23 mouse cellular contexts compared by ENCODE assay signal in genomic region chr1:38228806-38229205, GRCm38 (mm10).
DNase-seq lines count a peak whose midpoint lies in the region; ATAC-seq and TF ChIP-seq lines count a peak whose summit lies in the region.
"Had no signal": no experiment of that assay in that cellular context is flagged by ENCODE, and none has a peak within 500 bp of the region (broad histone marks: within the 10 kb centered on the region; RNA-seq: fewer than 3 reads in every experiment).

No protein-coding gene starts in this region.

- DNase-seq in kidney, postnatal 0 days (ENCODE audit: low spot score), result peak; percentile 49
- no peak for DNase-seq in kidney, postnatal 36 days
- peak; percentile 34 for DNase-seq in lung, embryonic 14.5 days
- no peak for DNase-seq in lung, postnatal 10 days
- no peak for DNase-seq in cerebellum, adult 9-10 months
- DNase-seq: adrenal gland, adult 8-10 months; adrenal gland, postnatal 14 days; adrenal gland, postnatal 36 days; cerebellum, adult 11-12 months; cerebellum, adult 2 months; cerebellum, adult 9-11 months; cerebellum, postnatal 14 days; cerebellum, postnatal 36 days; embryo, embryonic 11 days; forebrain, postnatal 0 days had no signal

- no peak overlapping the region for H3K27ac ChIP-seq in kidney, postnatal 0 days
- H3K27ac ChIP-seq in lung, embryonic 14.5 days (ENCODE audit: low read depth), result no peak overlapping the region
- H3K27ac ChIP-seq in embryonic fibroblast, embryonic 13.5 days (ENCODE audit: insufficient read depth, low read length), result peak overlapping the region; percentile 31; the same call in 1 of the 2 replicates
- H3K27ac ChIP-seq in forebrain, embryonic 13.5 days, result no peak overlapping the region
- H3K27ac ChIP-seq: embryonic facial prominence, embryonic 15.5 days; forebrain, embryonic 12.5 days; forebrain, embryonic 15.5 days had no signal

- ATAC-seq in kidney, postnatal 0 days (replicated peaks; ENCODE audit: low FRiP score, low read depth), result no peak
- no peak for ATAC-seq in lung, embryonic 14.5 days (ENCODE audit: insufficient read depth)
- no peak for ATAC-seq in forebrain, embryonic 13.5 days
- ATAC-seq: activated CD4-positive, CD25-positive, alpha-beta regulatory T cell, adult 4 months; forebrain, embryonic 15.5 days; forebrain, postnatal 0 days; Patski had no signal

- no peak overlapping the region for H3K9ac ChIP-seq in kidney, postnatal 0 days (ENCODE audit: low read depth, low read length)
- H3K9ac ChIP-seq in lung, embryonic 14.5 days, result no peak overlapping the region
- no peak overlapping the region for H3K9ac ChIP-seq in forebrain, embryonic 13.5 days
- H3K9ac ChIP-seq: embryonic facial prominence, embryonic 13.5 days; embryonic facial prominence, embryonic 15.5 days; forebrain, embryonic 12.5 days; forebrain, embryonic 15.5 days; forebrain, postnatal 0 days had no signal

- no peak for TF ChIP-seq CTCF in kidney, postnatal 0 days (IDR thresholded peaks at IDR 0.05; ENCODE audit: low read depth)
- no peak for TF ChIP-seq CTCF in lung, embryonic 14.5 days (IDR thresholded peaks at IDR 0.05; ENCODE audit: low read depth)
- no peak for TF ChIP-seq CTCF in embryonic fibroblast, embryonic 13.5 days (IDR thresholded peaks at IDR 0.05; ENCODE audit: borderline replicate concordance, insufficient read depth, low read length)

- no peaks in the 10 kb centered on the region for H3K27me3 ChIP-seq in kidney, postnatal 0 days (ENCODE audit: insufficient read depth, low read length)
- H3K27me3 ChIP-seq in lung, embryonic 14.5 days (ENCODE audit: insufficient read depth, low read length), result no peaks in the 10 kb centered on the region
- H3K27me3 ChIP-seq in forebrain, embryonic 13.5 days, result no peaks in the 10 kb centered on the region
- H3K27me3 ChIP-seq: embryonic facial prominence, embryonic 13.5 days; embryonic facial prominence, embryonic 15.5 days; forebrain, embryonic 12.5 days; forebrain, embryonic 15.5 days; Patski had no signal

- no peaks in the 10 kb centered on the region for H3K9me3 ChIP-seq in kidney, postnatal 0 days (replicated peaks; ENCODE audit: low read length)
- H3K9me3 ChIP-seq in lung, embryonic 14.5 days (ENCODE audit: low read depth, low read length), result peaks cover 21% of the 10 kb centered on the region; the same call in 1 of the 2 replicates
- peaks cover 38% of the 10 kb centered on the region for H3K9me3 ChIP-seq in forebrain, embryonic 13.5 days (replicated peaks)

- no peak for TF ChIP-seq POLR2A in embryonic fibroblast, embryonic 13.5 days (IDR thresholded peaks at IDR 0.05; ENCODE audit: low read depth, low read length)

- no peaks in the 10 kb centered on the region for H3K36me3 ChIP-seq in kidney, postnatal 0 days (ENCODE audit: insufficient read depth, low read length)
- no peaks in the 10 kb centered on the region for H3K36me3 ChIP-seq in lung, embryonic 14.5 days (ENCODE audit: insufficient read depth)
- peaks cover 9% of the 10 kb centered on the region for H3K36me3 ChIP-seq in forebrain, embryonic 13.5 days (ENCODE audit: poor library complexity, severe bottlenecking)

- H3K4me1 ChIP-seq in kidney, postnatal 0 days (replicated peaks; ENCODE audit: insufficient read depth, low read length), result peaks cover 2% of the 10 kb centered on the region
- H3K4me1 ChIP-seq in lung, embryonic 14.5 days (ENCODE audit: insufficient read depth), result no peaks in the 10 kb centered on the region
- H3K4me1 ChIP-seq in embryonic fibroblast, embryonic 13.5 days (ENCODE audit: control insufficient read depth, insufficient read depth, low read length), result peaks cover 8% of the 10 kb centered on the region
- no peaks in the 10 kb centered on the region for H3K4me1 ChIP-seq in forebrain, embryonic 13.5 days
- H3K4me1 ChIP-seq: forebrain, embryonic 12.5 days; forebrain, embryonic 15.5 days had no signal

- H3K4me3 ChIP-seq in kidney, postnatal 0 days (replicated peaks; ENCODE audit: low read depth, low read length), result no peak overlapping the region
- no peak overlapping the region for H3K4me3 ChIP-seq in lung, embryonic 14.5 days (ENCODE audit: low read depth, low read length)
- no peak overlapping the region for H3K4me3 ChIP-seq in embryonic fibroblast, embryonic 13.5 days (ENCODE audit: insufficient read depth, low read length)
- no peak overlapping the region for H3K4me3 ChIP-seq in forebrain, embryonic 13.5 days
- H3K4me3 ChIP-seq: embryonic facial prominence, embryonic 13.5 days; embryonic facial prominence, embryonic 15.5 days; forebrain, embryonic 12.5 days; forebrain, embryonic 15.5 days had no signal

- no peak overlapping the region for H3K4me2 ChIP-seq in kidney, postnatal 0 days (ENCODE audit: low read length)
- H3K4me2 ChIP-seq in lung, embryonic 14.5 days, result no peak overlapping the region
- H3K4me2 ChIP-seq in forebrain, embryonic 13.5 days, result no peak overlapping the region
- H3K4me2 ChIP-seq: embryonic facial prominence, embryonic 13.5 days; embryonic facial prominence, embryonic 15.5 days; forebrain, embryonic 12.5 days; forebrain, embryonic 15.5 days had no signal

- WGBS in kidney, postnatal 0 days, result 85% methylated on average over 4 of the region's 4 CpGs
- WGBS in lung, embryonic 14.5 days, result 77% methylated on average over 4 of the region's 4 CpGs
- WGBS in forebrain, embryonic 13.5 days, result 84% methylated on average over 4 of the region's 4 CpGs

Comparison
In these comparisons a context has a peak if more than half of its experiments do, and no peak if none do; other contexts are left out.
1. DNase-seq: peak in kidney, postnatal 0 days (single experiment) and lung, embryonic 14.5 days (single experiment); none in kidney, postnatal 36 days (0 of 2), lung, postnatal 10 days (single experiment) and cerebellum, adult 9-10 months (single experiment).